Mouse (Mus musculus): Measurements from ENCODE around the gene Ctcf. TPM values are rescaled to one million over a fixed set of nuclear protein-coding genes. Genes with fewer than 3 reads are reported as not detected.
A peak's percentile ranks its signal among the peaks of the same experiment; 100 is the strongest.

Gene Ctcf
- polyA plus RNA-seq, 1 experiment from 2014 or later = 93.3 TPM

GRCm38 (mm10) chr8:105621841-105622240 is 14.5 kb upstream of the Ctcf start:
- Histone ChIP-seq H3K27me3 (replicated peaks; ENCODE audit: control insufficient read depth, insufficient read depth, low read length) (no peaks in the 10 kb centered on the region), H3K27ac (ENCODE audit: low read depth) (peak overlapping the region; percentile 64; the same call in 1 of the 2 replicates), H3K4me2 (ENCODE audit: low read length) (no peak overlapping the region)

GRCm38 (mm10) chr8:105622421-105622920 is 13.9 kb upstream of the Ctcf start:
- Histone ChIP-seq H3K4me2 (ENCODE audit: low read length) (peak overlapping the region; percentile 22; the same call in 1 of the 2 replicates), H3K9me3 (ENCODE audit: control insufficient read depth, low read length) (no peaks in the 10 kb centered on the region), H3K9ac (ENCODE audit: low read length) (no peak overlapping the region), H3K27me3 (replicated peaks; ENCODE audit: control insufficient read depth, insufficient read depth, low read length) (no peaks in the 10 kb centered on the region), H3K27ac (ENCODE audit: low read depth) (peak overlapping the region; percentile 64; the same call in 1 of the 2 replicates), H3K4me1 (replicated peaks; ENCODE audit: control insufficient read depth, insufficient read depth, low read length) (peaks cover 21% of the 10 kb centered on the region), H3K4me3 (ENCODE audit: low read depth, low read length) (no peak overlapping the region), H3K36me3 (ENCODE audit: control insufficient read depth, insufficient read depth, low read length) (peaks cover 56% of the 10 kb centered on the region)
- DNase-seq (ENCODE audit: low spot score) = peak; percentile 97
- peak; percentile 89 for ATAC-seq (replicated peaks; ENCODE audit: low FRiP score, low TSS enrichment, low read depth)
- WGBS = 4% methylated on average over 8 of the region's 8 CpGs

More at GRCm38 (mm10) chr8:105621841-105622240, 14.5 kb upstream of the Ctcf start:
- peaks cover 62% of the 10 kb centered on the region for H3K36me3 ChIP-seq (ENCODE audit: control insufficient read depth, insufficient read depth, low read length)
- H3K9me3 ChIP-seq (ENCODE audit: control insufficient read depth, low read length) = no peaks in the 10 kb centered on the region
- H3K9ac ChIP-seq (ENCODE audit: low read length) = no peak overlapping the region
- peaks cover 21% of the 10 kb centered on the region for H3K4me1 ChIP-seq (replicated peaks; ENCODE audit: control insufficient read depth, insufficient read depth, low read length)
- H3K4me3 ChIP-seq (ENCODE audit: low read depth, low read length) = no peak overlapping the region
- DNase-seq (ENCODE audit: low spot score) (no peak), ATAC-seq (replicated peaks; ENCODE audit: low FRiP score, low TSS enrichment, low read depth) (no peak)
- 79% methylated on average over 4 of the region's 4 CpGs for WGBS

- no peaks in the 10 kb centered on the region for H3K27me3 ChIP-seq (replicated peaks; ENCODE audit: control insufficient read depth, insufficient read depth, low read length)
- H3K4me1 ChIP-seq (replicated peaks; ENCODE audit: control insufficient read depth, insufficient read depth, low read length) = peaks cover 21% of the 10 kb centered on the region
- H3K9me3 ChIP-seq (ENCODE audit: control insufficient read depth, low read length) = no peaks in the 10 kb centered on the region
- peak overlapping the region; percentile 22; the same call in 1 of the 2 replicates for H3K4me2 ChIP-seq (ENCODE audit: low read length)
- H3K9ac ChIP-seq (ENCODE audit: low read length) = 0 out of 2 replicates have a peak overlapping the region, but pooled peaks have one; percentile 1
- no peak overlapping the region for H3K4me3 ChIP-seq (ENCODE audit: low read depth, low read length)
- DNase-seq (ENCODE audit: low spot score) (no peak), ATAC-seq (replicated peaks; ENCODE audit: low FRiP score, low TSS enrichment, low read depth) (no peak)
- WGBS = 35% methylated on average over 5 of the region's 5 CpGs
- H3K36me3 ChIP-seq (ENCODE audit: control insufficient read depth, insufficient read depth, low read length) = peaks cover 50% of the 10 kb centered on the region
- H3K27ac ChIP-seq (ENCODE audit: low read depth) = peak overlapping the region; percentile 38; the same call in 1 of the 2 replicates
These were observed 13.2 kb upstream of the Ctcf start for GRCm38 (mm10) chr8:105623118-105623517.

- Histone ChIP-seq H3K9me3 (ENCODE audit: control insufficient read depth, low read length) (no peaks in the 10 kb centered on the region), H3K4me2 (ENCODE audit: low read length) (no peak overlapping the region), H3K27me3 (replicated peaks; ENCODE audit: control insufficient read depth, insufficient read depth, low read length) (no peaks in the 10 kb centered on the region), H3K36me3 (ENCODE audit: control insufficient read depth, insufficient read depth, low read length) (peaks cover 43% of the 10 kb centered on the region), H3K27ac (ENCODE audit: low read depth) (no peak overlapping the region), H3K4me1 (replicated peaks; ENCODE audit: control insufficient read depth, insufficient read depth, low read length) (peaks cover 21% of the 10 kb centered on the region), H3K4me3 (ENCODE audit: low read depth, low read length) (no peak overlapping the region), H3K9ac (ENCODE audit: low read length) (no peak overlapping the region)
- 52% methylated on average over 7 of the region's 7 CpGs for WGBS
- DNase-seq (ENCODE audit: low spot score) (no peak), ATAC-seq (replicated peaks; ENCODE audit: low FRiP score, low TSS enrichment, low read depth) (no peak)
These were observed 12.6 kb upstream of the Ctcf start for GRCm38 (mm10) chr8:105623679-105624245.

- H3K27ac ChIP-seq (ENCODE audit: low read depth) = no peak overlapping the region
- ATAC-seq (replicated peaks; ENCODE audit: low FRiP score, low TSS enrichment, low read depth) (no peak), DNase-seq (ENCODE audit: low spot score) (no peak)
- no peak overlapping the region for H3K9ac ChIP-seq (ENCODE audit: low read length)
- no peaks in the 10 kb centered on the region for H3K27me3 ChIP-seq (replicated peaks; ENCODE audit: control insufficient read depth, insufficient read depth, low read length)
- 58% methylated on average over 3 of the region's 3 CpGs for WGBS
- H3K36me3 ChIP-seq (ENCODE audit: control insufficient read depth, insufficient read depth, low read length) = peaks cover 37% of the 10 kb centered on the region
- H3K4me3 ChIP-seq (ENCODE audit: low read depth, low read length) = no peak overlapping the region
- peaks cover 21% of the 10 kb centered on the region for H3K4me1 ChIP-seq (replicated peaks; ENCODE audit: control insufficient read depth, insufficient read depth, low read length)
- no peak overlapping the region for H3K4me2 ChIP-seq (ENCODE audit: low read length)
- H3K9me3 ChIP-seq (ENCODE audit: control insufficient read depth, low read length) = no peaks in the 10 kb centered on the region
These were observed 12.0 kb upstream of the Ctcf start for GRCm38 (mm10) chr8:105624401-105624800.

GRCm38 (mm10) chr8:105624831-105625230 is 11.5 kb upstream of the Ctcf start:
- 48% methylated on average over 1 of the region's 1 CpGs for WGBS
- H3K27ac ChIP-seq (ENCODE audit: low read depth) = no peak overlapping the region
- no peak for ATAC-seq (replicated peaks; ENCODE audit: low FRiP score, low TSS enrichment, low read depth)
- no peak for DNase-seq (ENCODE audit: low spot score)
- H3K9ac ChIP-seq (ENCODE audit: low read length) = no peak overlapping the region
- peaks cover 33% of the 10 kb centered on the region for H3K36me3 ChIP-seq (ENCODE audit: control insufficient read depth, insufficient read depth, low read length)
- H3K9me3 ChIP-seq (ENCODE audit: control insufficient read depth, low read length) = no peaks in the 10 kb centered on the region
- H3K27me3 ChIP-seq (replicated peaks; ENCODE audit: control insufficient read depth, insufficient read depth, low read length) = no peaks in the 10 kb centered on the region
- no peak overlapping the region for H3K4me3 ChIP-seq (ENCODE audit: low read depth, low read length)
- peaks cover 21% of the 10 kb centered on the region for H3K4me1 ChIP-seq (replicated peaks; ENCODE audit: control insufficient read depth, insufficient read depth, low read length)
- H3K4me2 ChIP-seq (ENCODE audit: low read length) = no peak overlapping the region

- H3K9ac ChIP-seq (ENCODE audit: low read length) = no peak overlapping the region
- no peak overlapping the region for H3K27ac ChIP-seq (ENCODE audit: low read depth)
- H3K27me3 ChIP-seq (replicated peaks; ENCODE audit: control insufficient read depth, insufficient read depth, low read length) = no peaks in the 10 kb centered on the region
- WGBS = 86% methylated on average over 1 of the region's 1 CpGs
- DNase-seq (ENCODE audit: low spot score) (no peak), ATAC-seq (replicated peaks; ENCODE audit: low FRiP score, low TSS enrichment, low read depth) (no peak)
- H3K4me1 ChIP-seq (replicated peaks; ENCODE audit: control insufficient read depth, insufficient read depth, low read length) = peaks cover 21% of the 10 kb centered on the region
- peaks cover 20% of the 10 kb centered on the region for H3K36me3 ChIP-seq (ENCODE audit: control insufficient read depth, insufficient read depth, low read length)
- H3K4me3 ChIP-seq (ENCODE audit: low read depth, low read length) = no peak overlapping the region
- no peaks in the 10 kb centered on the region for H3K9me3 ChIP-seq (ENCODE audit: control insufficient read depth, low read length)
- no peak overlapping the region for H3K4me2 ChIP-seq (ENCODE audit: low read length)
These were observed 10.3 kb upstream of the Ctcf start for GRCm38 (mm10) chr8:105626086-105626485.

GRCm38 (mm10) chr8:105629337-105629736 is 7.0 kb upstream of the Ctcf start:
- no peak for DNase-seq (ENCODE audit: low spot score)
- Histone ChIP-seq H3K27ac (ENCODE audit: low read depth) (no peak overlapping the region), H3K9ac (ENCODE audit: low read length) (no peak overlapping the region), H3K27me3 (replicated peaks; ENCODE audit: control insufficient read depth, insufficient read depth, low read length) (no peaks in the 10 kb centered on the region), H3K4me2 (ENCODE audit: low read length) (no peak overlapping the region), H3K4me1 (replicated peaks; ENCODE audit: control insufficient read depth, insufficient read depth, low read length) (peaks cover 3% of the 10 kb centered on the region; the same call in 1 of the 2 replicates), H3K4me3 (ENCODE audit: low read depth, low read length) (no peak overlapping the region), H3K9me3 (ENCODE audit: control insufficient read depth, low read length) (no peaks in the 10 kb centered on the region), H3K36me3 (ENCODE audit: control insufficient read depth, insufficient read depth, low read length) (no peaks in the 10 kb centered on the region)
- ATAC-seq (replicated peaks; ENCODE audit: low FRiP score, low TSS enrichment, low read depth) = no peak
- 88% methylated on average over 4 of the region's 4 CpGs for WGBS
